Mouse (Mus musculus) embryonic facial prominence, embryonic 12.5 days (tissue): ENCODE measurements around the gene Lmnb2. TPM values are rescaled to one million over a fixed set of nuclear protein-coding genes. Genes with fewer than 3 reads are reported as not detected.

Source experiments
- ATAC-seq: fragments of 200-750 bp; cut with Nextera tagmentation; 2 replicates; pipeline ENCODE4 v1.8.0; 2017; ENCODE audit not compliant: insufficient number of reproducible peaks, insufficient read depth, low FRiP score, low TSS enrichment
- H3K27ac ChIP-seq: fragments of 300-500 bp; sonication (generic); 2 replicates; pipeline ENCODE4 v1.5.1; 2016; ENCODE audit warnings: mild to moderate bottlenecking
- H3K27me3 ChIP-seq: fragments of 300-500 bp; sonication (generic); 2 replicates; pipeline ENCODE4 v1.6.1; 2016; ENCODE audit warnings: mild to moderate bottlenecking, moderate library complexity
- H3K36me3 ChIP-seq: fragments of 300-500 bp; sonication (generic); 2 replicates; pipeline ENCODE4 v1.6.1; 2016; ENCODE audit warnings: mild to moderate bottlenecking
- H3K4me1 ChIP-seq: fragments of 300-500 bp; sonication (generic); 2 replicates; pipeline ENCODE4 v1.6.1; 2016
- H3K4me2 ChIP-seq: fragments of 300-500 bp; sonication (generic); replicated peaks from 2 replicates; pipeline ENCODE4 v1.6.1; 2016; ENCODE audit warnings: mild to moderate bottlenecking, moderate library complexity
- H3K4me3 ChIP-seq: fragments of 300-500 bp; sonication (generic); 2 replicates; pipeline ENCODE4 v1.5.1; 2016; ENCODE audit warnings: mild to moderate bottlenecking
- H3K9ac ChIP-seq: fragments of 300-500 bp; sonication (generic); 2 replicates; pipeline ENCODE4 v1.6.1; 2016; ENCODE audit warnings: mild to moderate bottlenecking, moderate library complexity
- H3K9me3 ChIP-seq: fragments of 300-500 bp; sonication (generic); 2 replicates; pipeline ENCODE4 v1.6.1; 2016; ENCODE audit warnings: mild to moderate bottlenecking, moderate library complexity
- WGBS: fragments of 180-500 bp; shearing (Covaris S2); methylation state at CpG from one replicate; pipeline ENCODE4 v1.1.7; 2016; 5-methylcytosine and 5-hydroxymethylcytosine counted together
- polyA plus RNA-seq: library from polyadenylated mRNA; unstranded; fragments of >200 nt; fragmentation: Nextera tagmentation; extraction: Ambion mirVana; gene quantifications from 2 replicates; pipeline ENCODE4 v1.2.1, GENCODE M21; 2016

The Lmnb2 gene
- polyA plus RNA-seq, 1 experiment from 2014 or later: 70.3 TPM

- Histone ChIP-seq H3K4me3 (no peak overlapping the region), H3K27ac (no peak overlapping the region), H3K9me3 (no peaks in the 10 kb centered on the region), H3K9ac (no peak overlapping the region), H3K36me3 (peaks cover 69% of the 10 kb centered on the region), H3K27me3 (no peaks in the 10 kb centered on the region), H3K4me2 (no peak overlapping the region), H3K4me1 (peaks cover 12% of the 10 kb centered on the region)
- ATAC-seq: no peak
- 89% methylated on average over 28 of the region's 28 CpGs for WGBS
These were observed 13.9 kb downstream of the Lmnb2 start for GRCm38 (mm10) chr10:80904004-80904693.

GRCm38 (mm10) chr10:80903282-80903681 is 14.8 kb downstream of the Lmnb2 start:
- no peak overlapping the region for H3K27ac ChIP-seq
- WGBS: 86% methylated on average over 10 of the region's 10 CpGs
- peaks cover 65% of the 10 kb centered on the region for H3K36me3 ChIP-seq
- no peak overlapping the region for H3K4me2 ChIP-seq
- no peak overlapping the region for H3K9ac ChIP-seq
- no peaks in the 10 kb centered on the region for H3K9me3 ChIP-seq
- peaks cover 14% of the 10 kb centered on the region for H3K4me1 ChIP-seq
- H3K27me3 ChIP-seq: no peaks in the 10 kb centered on the region
- ATAC-seq: no peak
- no peak overlapping the region for H3K4me3 ChIP-seq

GRCm38 (mm10) chr10:80902273-80902940 is 15.6 kb downstream of the Lmnb2 start:
- H3K27me3 ChIP-seq: no peaks in the 10 kb centered on the region
- H3K9me3 ChIP-seq: no peaks in the 10 kb centered on the region
- no peak overlapping the region for H3K27ac ChIP-seq
- peaks cover 19% of the 10 kb centered on the region for H3K4me1 ChIP-seq
- ATAC-seq: no peak
- H3K36me3 ChIP-seq: peaks cover 57% of the 10 kb centered on the region
- H3K9ac ChIP-seq: no peak overlapping the region
- H3K4me2 ChIP-seq: no peak overlapping the region
- WGBS: 94% methylated on average over 9 of the region's 9 CpGs
- no peak overlapping the region for H3K4me3 ChIP-seq

GRCm38 (mm10) chr10:80901409-80902272 is 16.4 kb downstream of the Lmnb2 start:
- H3K36me3 ChIP-seq: peaks cover 52% of the 10 kb centered on the region
- H3K9ac ChIP-seq: peak overlapping the region; percentile 5; the same call in 1 of the 2 replicates
- peaks cover 19% of the 10 kb centered on the region for H3K4me1 ChIP-seq
- no peaks in the 10 kb centered on the region for H3K9me3 ChIP-seq
- H3K4me2 ChIP-seq: peak overlapping the region; percentile 95; the same call in 1 of the 2 replicates
- no peak overlapping the region for H3K4me3 ChIP-seq
- ATAC-seq: no peak
- 88% methylated on average over 19 of the region's 19 CpGs for WGBS
- H3K27ac ChIP-seq: peak overlapping the region; percentile 55; the same call in 1 of the 2 replicates
- H3K27me3 ChIP-seq: no peaks in the 10 kb centered on the region

GRCm38 (mm10) chr10:80900318-80901247 is 17.5 kb downstream of the Lmnb2 start, which contains the start of gene Timm13:
Gene Timm13, minus strand, starts transcription at chr10:80900969.
- Histone ChIP-seq H3K27me3 (no peaks in the 10 kb centered on the region), H3K9ac (peak within 1 kb of the TSS; percentile 87), H3K9me3 (no peaks in the 10 kb centered on the region), H3K4me3 (peak within 1 kb of the TSS; percentile 86), H3K27ac (peak within 1 kb of the TSS; percentile 83), H3K4me2 (peak within 1 kb of the TSS; percentile 95), H3K36me3 (peaks cover 41% of the 10 kb centered on the region), H3K4me1 (peaks cover 19% of the 10 kb centered on the region)
- under 1% methylated on average over 72 of the region's 72 CpGs for WGBS
- peak; percentile 91 for ATAC-seq

- peaks cover 33% of the 10 kb centered on the region for H3K36me3 ChIP-seq
- H3K27ac ChIP-seq: peak overlapping the region; percentile 83
- H3K4me3 ChIP-seq: peak overlapping the region; percentile 86
- 0 out of 2 replicates have a peak, but pooled peaks have one; percentile 0 for ATAC-seq
- H3K27me3 ChIP-seq: no peaks in the 10 kb centered on the region
- 11% methylated on average over 25 of the region's 25 CpGs for WGBS
- H3K9me3 ChIP-seq: no peaks in the 10 kb centered on the region
- H3K4me2 ChIP-seq: peak overlapping the region; percentile 95
- peaks cover 19% of the 10 kb centered on the region for H3K4me1 ChIP-seq
- H3K9ac ChIP-seq: peak overlapping the region; percentile 87
These were observed 18.3 kb downstream of the Lmnb2 start for GRCm38 (mm10) chr10:80899591-80900317.

GRCm38 (mm10) chr10:80899074-80899473 is 19.0 kb downstream of the Lmnb2 start:
- no peak for ATAC-seq
- Histone ChIP-seq H3K9me3 (no peaks in the 10 kb centered on the region), H3K9ac (0 out of 2 replicates have a peak overlapping the region, but pooled peaks have one; percentile 87), H3K27me3 (no peaks in the 10 kb centered on the region), H3K27ac (no peak overlapping the region), H3K4me2 (peak overlapping the region; percentile 95), H3K36me3 (peaks cover 26% of the 10 kb centered on the region), H3K4me3 (peak overlapping the region; percentile 86), H3K4me1 (peaks cover 19% of the 10 kb centered on the region)
- WGBS: 90% methylated on average over 8 of the region's 8 CpGs

- H3K4me2 ChIP-seq: peak overlapping the region; percentile 29
- H3K9me3 ChIP-seq: no peaks in the 10 kb centered on the region
- no peak overlapping the region for H3K4me3 ChIP-seq
- 36% methylated on average over 41 of the region's 41 CpGs for WGBS
- peaks cover 19% of the 10 kb centered on the region for H3K4me1 ChIP-seq
- no peak overlapping the region for H3K9ac ChIP-seq
- H3K36me3 ChIP-seq: peaks cover 15% of the 10 kb centered on the region
- no peak for ATAC-seq
- H3K27ac ChIP-seq: no peak overlapping the region
- H3K27me3 ChIP-seq: no peaks in the 10 kb centered on the region
These were observed 20.1 kb downstream of the Lmnb2 start for GRCm38 (mm10) chr10:80897861-80898510.

- WGBS: 70% methylated on average over 24 of the region's 24 CpGs
- peaks cover 19% of the 10 kb centered on the region for H3K4me1 ChIP-seq
- H3K4me2 ChIP-seq: no peak overlapping the region
- H3K4me3 ChIP-seq: no peak overlapping the region
- H3K36me3 ChIP-seq: peaks cover 11% of the 10 kb centered on the region; the same call in 1 of the 2 replicates
- H3K9ac ChIP-seq: 0 out of 2 replicates have a peak overlapping the region, but pooled peaks have one; percentile 15
- no peak for ATAC-seq
- H3K27me3 ChIP-seq: no peaks in the 10 kb centered on the region
- H3K27ac ChIP-seq: no peak overlapping the region
- H3K9me3 ChIP-seq: 0 out of 2 replicates have a peak, but pooled peaks cover 3% of the 10 kb centered on the region
These were observed 21.2 kb downstream of the Lmnb2 start for GRCm38 (mm10) chr10:80896581-80897485.
